ENCODE assay signal across 8 mouse cellular contexts in genomic region chr9:21291022-21291787, GRCm38 (mm10). TPM values are rescaled to one million over a fixed set of nuclear protein-coding genes. Genes with fewer than 3 reads are reported as not detected.
A peak's percentile ranks its signal among the peaks of the same experiment; 100 is the strongest.
DNase-seq lines count a peak whose midpoint lies in the region; ATAC-seq and TF ChIP-seq lines count a peak whose summit lies in the region.

Gene Cdkn2d, minus strand, starts transcription at chr9:21291407.

- H3K79me3 ChIP-seq in C2C12 (ENCODE audit: low read depth), result peaks cover 27% of the 10 kb centered on the region

- H3K36me3 ChIP-seq in C2C12 (ENCODE audit: control insufficient read depth, insufficient read depth) (no peaks in the 10 kb centered on the region), myocyte (ENCODE audit: control insufficient read depth, insufficient read depth) (no peaks in the 10 kb centered on the region)
- H3K36me3 ChIP-seq in erythroblast, embryonic 14.5 days (ENCODE audit: control insufficient read depth), result peaks cover 40% of the 10 kb centered on the region
- 0 out of 2 replicates have a peak, but pooled peaks cover 4% of the 10 kb centered on the region for H3K36me3 ChIP-seq in heart, embryonic 11.5 days (ENCODE audit: control insufficient read depth, insufficient read depth, low read length)
- peaks cover 6% of the 10 kb centered on the region; the same call in 1 of the 2 replicates for H3K36me3 ChIP-seq in kidney, embryonic 16.5 days (ENCODE audit: insufficient read depth, low read length)
- no peaks in the 10 kb centered on the region for H3K36me3 ChIP-seq in liver, adult 2 months (ENCODE audit: control insufficient read depth, insufficient read depth, low read length)
- no peaks in the 10 kb centered on the region for H3K36me3 ChIP-seq in splenic B cell, adult 2 months (ENCODE audit: control insufficient read depth, insufficient read depth, low read length, poor library complexity, severe bottlenecking)

- DNase-seq in brain, embryonic 14.5 days (ENCODE audit: low read depth), result peak; percentile 100
- DNase-seq in liver, adult 2 months (ENCODE audit: extremely low read depth, low read depth, low spot score), result peak; percentile 99
- peak; percentile 100 for DNase-seq in splenic B cell, adult 2 months (ENCODE audit: low read depth, low spot score)

- TF ChIP-seq CTCF in C2C12 (IDR thresholded peaks at IDR 0.05; ENCODE audit: control insufficient read depth, insufficient read depth, insufficient read length), result no peak
- peak; percentile 30; the same call in 1 of the 2 replicates for TF ChIP-seq CTCF in brain, embryonic 14.5 days (IDR thresholded peaks at IDR 0.05; ENCODE audit: borderline replicate concordance, extremely low read depth, insufficient read depth, insufficient read length)
- peak; percentile 70 for TF ChIP-seq CTCF in liver, adult 2 months (IDR thresholded peaks at IDR 0.05; ENCODE audit: low read depth, low read length)

- H3K27me3 ChIP-seq in C2C12 (ENCODE audit: control insufficient read depth, insufficient read depth, insufficient read length), result no peaks in the 10 kb centered on the region
- H3K27me3 ChIP-seq in erythroblast, embryonic 14.5 days (ENCODE audit: control insufficient read depth), result peaks cover under 1% of the 10 kb centered on the region; the same call in 1 of the 2 replicates
- H3K27me3 ChIP-seq in heart, embryonic 11.5 days (ENCODE audit: control insufficient read depth, insufficient read depth, low read length), result no peaks in the 10 kb centered on the region
- H3K27me3 ChIP-seq in kidney, embryonic 16.5 days (ENCODE audit: insufficient read depth, low read length), result no peaks in the 10 kb centered on the region
- no peaks in the 10 kb centered on the region for H3K27me3 ChIP-seq in liver, adult 2 months (ENCODE audit: control insufficient read depth, insufficient read depth, low read length)
- no peaks in the 10 kb centered on the region for H3K27me3 ChIP-seq in myocyte (ENCODE audit: control insufficient read depth, insufficient read depth, insufficient read length)
- H3K27me3 ChIP-seq in splenic B cell, adult 2 months (ENCODE audit: control insufficient read depth, insufficient read depth, low read length, poor library complexity, severe bottlenecking), result no peaks in the 10 kb centered on the region

- no peaks in the 10 kb centered on the region for H3K9me3 ChIP-seq in erythroblast, embryonic 14.5 days (ENCODE audit: control insufficient read depth, low read length)
- H3K9me3 ChIP-seq in heart, embryonic 11.5 days (replicated peaks; ENCODE audit: control insufficient read depth, low read length), result no peaks in the 10 kb centered on the region
- H3K9me3 ChIP-seq in kidney, embryonic 16.5 days (ENCODE audit: low read length), result no peaks in the 10 kb centered on the region

- under 1% methylated on average over 51 of the region's 51 CpGs for WGBS in heart, embryonic 11.5 days (ENCODE audit: insufficient replicate concordance)
- under 1% methylated on average over 41 of the region's 51 CpGs for WGBS in kidney, embryonic 16.5 days
- under 1% methylated on average over 51 of the region's 51 CpGs for WGBS in liver, adult 2 months

- TF ChIP-seq POLR2A in brain, embryonic 14.5 days (IDR thresholded peaks at IDR 0.05; ENCODE audit: borderline replicate concordance, extremely low read depth, insufficient read depth, insufficient read length, poor library complexity, severe bottlenecking), result peak; percentile 71; the same call in 1 of the 2 replicates
- 0 out of 2 replicates have a peak, but pooled peaks have one; percentile 38 for TF ChIP-seq POLR2A in liver, adult 2 months (IDR thresholded peaks at IDR 0.05; ENCODE audit: extremely low read depth, insufficient read depth, low read length)
- peak; percentile 80 for TF ChIP-seq POLR2A in myocyte (IDR thresholded peaks at IDR 0.05; ENCODE audit: insufficient read length, low read depth)

- H3ac ChIP-seq in C2C12 (ENCODE audit: control insufficient read depth, insufficient read length, low read depth) (peak within 1 kb of the TSS; percentile 86), myocyte (ENCODE audit: control insufficient read depth, insufficient read length) (peak within 1 kb of the TSS; percentile 79)

- peak within 1 kb of the TSS; percentile 85 for H3K9ac ChIP-seq in heart, embryonic 11.5 days (ENCODE audit: low read depth, low read length)
- peak within 1 kb of the TSS; percentile 87 for H3K9ac ChIP-seq in kidney, embryonic 16.5 days (replicated peaks; ENCODE audit: low read length)
- H3K9ac ChIP-seq in liver, adult 2 months (ENCODE audit: low read depth, low read length), result peak within 1 kb of the TSS; percentile 87

- peaks cover 40% of the 10 kb centered on the region for H3K4me1 ChIP-seq in erythroblast, embryonic 14.5 days (ENCODE audit: control insufficient read depth)
- H3K4me1 ChIP-seq in heart, embryonic 11.5 days (ENCODE audit: control insufficient read depth, insufficient read depth, low read length), result peaks cover 25% of the 10 kb centered on the region
- H3K4me1 ChIP-seq in kidney, embryonic 16.5 days (ENCODE audit: insufficient read depth, low read length), result peaks cover 34% of the 10 kb centered on the region
- H3K4me1 ChIP-seq in liver, adult 2 months (ENCODE audit: control insufficient read depth, insufficient read depth, low read length), result peaks cover 5% of the 10 kb centered on the region

- peak within 1 kb of the TSS; percentile 67 for H3K4me2 ChIP-seq in heart, embryonic 11.5 days
- H3K4me2 ChIP-seq in kidney, embryonic 16.5 days (replicated peaks; ENCODE audit: low read depth, low read length), result peak within 1 kb of the TSS; percentile 69
- H3K4me2 ChIP-seq in myocyte (ENCODE audit: low read depth), result peak within 1 kb of the TSS; percentile 95

- peak within 1 kb of the TSS; percentile 60 for H3K4me3 ChIP-seq in C2C12 (ENCODE audit: insufficient read depth, poor library complexity, severe bottlenecking)
- peak within 1 kb of the TSS; percentile 79 for H3K4me3 ChIP-seq in erythroblast, embryonic 14.5 days (replicated peaks)
- H3K4me3 ChIP-seq in heart, embryonic 11.5 days (ENCODE audit: low read depth, low read length), result peak within 1 kb of the TSS; percentile 89
- H3K4me3 ChIP-seq in kidney, embryonic 16.5 days (ENCODE audit: low read length), result peak within 1 kb of the TSS; percentile 84
- H3K4me3 ChIP-seq in liver, adult 2 months (ENCODE audit: insufficient read depth, low read depth, low read length), result peak within 1 kb of the TSS; percentile 68
- H3K4me3 ChIP-seq in myocyte, result peak within 1 kb of the TSS; percentile 91

- peak within 1 kb of the TSS; percentile 91 for H3K27ac ChIP-seq in heart, embryonic 11.5 days (ENCODE audit: low read depth, low read length)
- H3K27ac ChIP-seq in kidney, embryonic 16.5 days (ENCODE audit: low read length), result peak within 1 kb of the TSS; percentile 96
- H3K27ac ChIP-seq in liver, adult 2 months (replicated peaks; ENCODE audit: insufficient read depth, low read depth, low read length), result peak within 1 kb of the TSS; percentile 56

- H3K79me2 ChIP-seq in C2C12 (ENCODE audit: control insufficient read depth, insufficient read depth) (peaks cover 36% of the 10 kb centered on the region), myocyte (ENCODE audit: control insufficient read depth, insufficient read depth) (peaks cover 34% of the 10 kb centered on the region)
- peaks cover 6% of the 10 kb centered on the region for H3K79me2 ChIP-seq in liver, adult 2 months (ENCODE audit: control insufficient read depth, insufficient read depth, low read length)

- peak; percentile 94 for ATAC-seq in heart, embryonic 11.5 days (replicated peaks; ENCODE audit: insufficient number of reproducible peaks, low FRiP score, low TSS enrichment)
- ATAC-seq in kidney, embryonic 16.5 days (ENCODE audit: low FRiP score, low TSS enrichment), result peak; percentile 97

TF ChIP-seq in C2C12, 6 proteins besides CTCF, POLR2A, EP300 and RAD21:
- TF ChIP-seq MYOD1 (IDR thresholded peaks at IDR 0.05; ENCODE audit: control insufficient read depth, insufficient read length, low read depth) (no peak), FOSL1 (IDR thresholded peaks at IDR 0.05; ENCODE audit: insufficient read depth, low read length, poor library complexity, severe bottlenecking) (no peak), CEBPB (IDR thresholded peaks at IDR 0.05; ENCODE audit: low read depth) (no peak), MAX (IDR thresholded peaks at IDR 0.05) (no peak), USF1 (IDR thresholded peaks at IDR 0.05; ENCODE audit: low read depth) (no peak), MYOG (IDR thresholded peaks at IDR 0.05; ENCODE audit: control insufficient read depth, extremely low read depth, insufficient read length) (no peak)

TF ChIP-seq in myocyte, 11 proteins besides CTCF, POLR2A, EP300 and RAD21:
- TF ChIP-seq E2F4 (IDR thresholded peaks at IDR 0.05; ENCODE audit: insufficient read depth), result peak; percentile 90
- peak; percentile 40 for TF ChIP-seq SRF (IDR thresholded peaks at IDR 0.05; ENCODE audit: control insufficient read depth, insufficient read length, low read depth)
- no peak for TF ChIP-seq MAX (IDR thresholded peaks at IDR 0.05; ENCODE audit: low read depth)
- TF ChIP-seq POLR2AphosphoS2 (IDR thresholded peaks at IDR 0.05; ENCODE audit: insufficient read length, low read depth), result peak; percentile 53

RNA-seq across cellular contexts. Expression of gene Cdkn2d, which starts in this region (rescaled TPM):
- polyA plus RNA-seq in C2C12 (2012; fragmentation: generic; extraction: Trizol), result 49.4 TPM
- 70.4 and 84.9 TPM in 2 replicates for polyA plus RNA-seq in brain, embryonic 14.5 days (2012; rRNA removed)
- 36.6 and 42.6 TPM in 2 replicates for polyA plus RNA-seq in erythroblast, embryonic 14.5 days (2012)
- polyA plus RNA-seq in heart, embryonic 11.5 days (2014; fragmentation: Nextera tagmentation; extraction: Ambion mirVana), result 88.4 and 99.8 TPM in 2 replicates
- 50.9 and 51.7 TPM in 2 replicates for polyA plus RNA-seq in kidney, embryonic 16.5 days (2015; fragmentation: Nextera tagmentation; extraction: Ambion mirVana)
- total RNA-seq in liver, adult 2 months (2014; rRNA removed), result 3.0 and 3.9 TPM in 2 replicates
- 5.1 and 5.2 TPM in 2 replicates for polyA plus RNA-seq in liver, adult 2 months (2012; rRNA removed)
- 53.2 TPM for polyA plus RNA-seq in myocyte (2012; fragmentation: generic; extraction: Trizol)

Comparison
In these comparisons a context has a peak if more than half of its experiments do, and no peak if none do; other contexts are left out.
1. Peak in every context shown above with its lines: DNase-seq, ATAC-seq, H3K4me3 ChIP-seq and H3K27ac ChIP-seq.